Mouse (Mus musculus): ENCODE data around the gene Ankrd63.

The Ankrd63 gene

DNA sequence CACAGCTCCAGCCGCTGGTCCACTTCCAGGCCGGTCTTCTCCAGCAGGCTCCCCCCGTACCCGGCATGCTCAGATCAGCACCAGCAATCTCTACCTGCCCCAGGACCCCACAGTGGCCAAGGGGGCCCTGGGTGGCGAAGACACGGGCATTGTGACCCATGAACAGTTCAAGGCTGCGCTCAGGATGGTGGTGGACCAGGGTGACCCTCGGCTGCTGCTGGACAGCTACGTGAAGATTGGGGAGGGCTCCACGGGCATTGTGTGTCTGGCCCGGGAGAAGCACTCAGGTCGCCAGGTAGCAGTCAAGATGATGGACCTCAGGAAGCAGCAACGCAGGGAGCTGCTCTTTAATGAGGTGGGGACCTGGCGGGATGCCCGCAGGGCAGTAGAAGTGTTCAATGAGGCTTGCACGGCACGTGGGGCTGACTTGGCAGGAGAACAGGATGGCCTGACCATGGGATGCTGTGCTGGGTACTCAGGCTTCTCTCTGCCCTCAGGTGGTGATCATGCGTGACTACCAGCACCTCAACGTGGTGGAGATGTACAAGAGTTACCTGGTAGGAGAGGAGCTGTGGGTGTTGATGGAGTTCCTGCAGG is 10.3 kb downstream of the Ankrd63 start:
- in situ Hi-C loops (cut with MboI, MseI) = loop anchor here in 1 of 2 experiments (5.0 kb wide), 1 partner anchor 56 kb away; no protein-coding TSS in a partner anchor

DNA sequence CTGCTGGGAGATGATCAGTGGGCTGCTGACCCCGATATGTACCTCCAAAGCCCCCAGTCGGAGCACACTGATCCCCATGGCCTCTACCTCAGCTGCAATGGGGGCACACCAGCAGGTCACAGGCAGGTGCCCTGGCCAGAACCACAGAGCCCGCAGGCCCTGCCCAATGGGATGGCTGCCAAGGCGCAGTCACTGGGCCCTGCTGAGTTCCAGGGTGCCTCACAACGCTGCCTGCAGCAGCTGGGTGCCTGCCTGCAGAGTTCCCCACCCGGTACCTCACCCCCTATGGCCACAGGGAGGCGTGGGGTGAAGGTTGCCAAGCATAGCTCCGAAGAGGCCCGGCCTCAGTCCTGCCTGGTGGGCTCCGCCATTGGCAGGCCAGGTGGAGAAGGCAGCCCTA is 13.9 kb downstream of the Ankrd63 start:
- in situ Hi-C loops (cut with MboI, MseI) = loop anchor here (5.0 to 10.0 kb wide), 2 partner anchors 53 to 1605 kb away; no protein-coding TSS in a partner anchor

DNA sequence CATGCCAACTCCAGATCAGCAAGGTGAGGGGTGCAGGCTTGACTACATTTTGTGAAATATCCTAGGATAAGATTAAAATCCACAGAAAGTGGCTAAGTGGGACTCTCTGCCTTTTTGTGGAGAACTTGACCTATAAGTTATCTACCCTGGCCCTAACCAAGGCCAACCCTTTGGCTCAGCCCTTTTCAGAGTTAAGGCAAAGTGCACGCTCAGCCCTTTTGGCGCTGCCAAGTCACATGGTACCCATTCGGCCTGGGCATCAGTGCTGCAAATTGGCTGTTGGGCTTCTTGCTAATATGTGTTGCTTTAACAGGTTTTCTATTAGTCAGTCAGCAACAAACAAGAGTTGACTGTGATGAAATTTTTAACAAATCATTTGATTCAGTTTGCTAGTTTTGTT is 16.0 kb downstream of the Ankrd63 start:
- in situ Hi-C loops (cut with MboI, MseI) = loop anchor here (5.0 to 10.0 kb wide), 2 partner anchors 50 to 1607 kb away; no protein-coding TSS in a partner anchor

GRCm38 (mm10) chr2:118686693-118687092 is 17.1 kb downstream of the Ankrd63 start:
- in situ Hi-C loops (cut with MboI, MseI) = loop anchor here (5.0 to 10.0 kb wide), 2 partner anchors 49 to 1608 kb away; no protein-coding TSS in a partner anchor

- in situ Hi-C loops (cut with MboI, MseI) = loop anchor here (5.0 to 10.0 kb wide), 2 partner anchors 48 to 1610 kb away; no protein-coding TSS in a partner anchor
These were observed 18.7 kb downstream of the Ankrd63 start for GRCm38 (mm10) chr2:118685088-118685487.

GRCm38 (mm10) chr2:118682544-118683260 is 21.1 kb downstream of the Ankrd63 start:
- in situ Hi-C loops (cut with MboI, MseI) = loop anchor here in 1 of 2 experiments (10.0 kb wide), 1 partner anchor 1612 kb away; no protein-coding TSS in a partner anchor

- in situ Hi-C loops (cut with MboI, MseI) = loop anchor here in 1 of 2 experiments (10.0 kb wide), 1 partner anchor 1614 kb away; no protein-coding TSS in a partner anchor
These were observed 22.8 kb downstream of the Ankrd63 start for GRCm38 (mm10) chr2:118680926-118681325.

DNA sequence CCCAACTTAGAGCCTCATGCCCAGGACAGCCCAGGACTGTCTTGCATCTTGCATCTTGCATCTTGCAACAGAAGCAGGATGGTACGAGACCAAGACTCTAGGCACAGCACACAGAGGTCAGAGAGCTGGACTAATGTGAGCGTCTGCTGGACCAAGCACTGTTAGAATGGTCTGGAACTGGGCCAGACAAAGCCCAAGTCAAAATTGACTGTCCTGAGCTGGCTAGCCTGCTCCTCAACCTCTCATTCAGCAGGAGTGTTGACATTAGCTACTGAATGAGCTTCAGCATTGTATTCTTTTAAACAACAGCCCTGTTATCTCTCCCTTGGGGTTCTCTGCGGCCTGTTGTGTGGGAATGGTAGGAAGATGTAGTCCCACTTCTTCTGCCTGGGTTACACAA is 24.2 kb downstream of the Ankrd63 start:
- in situ Hi-C loops (cut with MboI, MseI) = no loop called here

- in situ Hi-C loops (cut with MboI, MseI) = no loop called here
These were observed 25.9 kb downstream of the Ankrd63 start for GRCm38 (mm10) chr2:118677817-118678216.

DNA sequence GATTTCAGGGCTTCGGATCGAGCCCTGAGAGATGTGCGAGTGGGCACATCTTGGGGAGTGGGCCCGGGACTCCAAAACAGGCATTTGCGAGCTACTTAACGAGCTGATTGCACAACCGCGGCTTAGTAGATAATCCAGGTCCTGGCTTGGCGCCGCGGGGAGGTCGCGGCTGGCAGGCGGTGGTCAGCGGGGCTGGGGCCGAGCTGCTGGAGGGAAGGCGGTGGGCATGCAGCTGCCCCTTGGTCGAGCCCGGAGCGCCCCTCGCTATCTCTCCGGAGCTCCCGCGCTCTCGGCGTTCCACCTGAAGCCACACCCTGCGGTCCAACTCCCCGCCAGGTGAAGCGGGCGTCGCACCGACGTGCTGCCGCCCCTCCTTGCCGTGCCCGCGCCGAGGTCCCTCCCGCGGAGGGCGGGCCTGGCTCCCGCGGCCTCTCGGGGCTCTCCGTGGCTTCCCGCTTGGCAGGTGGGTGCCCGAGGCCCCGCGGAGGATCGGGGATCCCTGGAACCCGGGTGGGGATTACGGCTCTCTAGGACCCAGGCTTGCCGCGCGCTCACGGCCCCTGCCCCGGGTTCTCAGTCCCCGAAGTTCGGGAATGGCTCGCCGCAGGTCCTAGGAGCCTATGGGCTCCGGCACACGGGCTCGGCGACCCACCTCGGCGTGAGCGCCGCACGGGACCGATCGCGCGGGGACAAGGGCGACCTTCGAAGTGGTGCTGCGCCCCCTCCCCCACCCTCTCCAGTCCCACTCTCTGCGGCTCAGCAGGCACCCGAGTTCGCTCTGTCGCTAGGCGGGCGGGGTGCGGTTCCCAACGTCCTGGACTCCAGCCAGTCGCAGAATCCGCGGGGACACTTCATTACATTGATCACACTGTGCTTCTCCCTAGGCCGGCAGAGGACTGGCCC is 26.7 kb downstream of the Ankrd63 start:
- in situ Hi-C loops (cut with MboI, MseI) = no loop called here

GRCm38 (mm10) chr2:118674500-118674899 is 29.3 kb downstream of the Ankrd63 start:
- in situ Hi-C loops (cut with MboI, MseI) = no loop called here

GRCm38 (mm10) chr2:118673686-118674465 is 29.9 kb downstream of the Ankrd63 start:
- in situ Hi-C loops (cut with MboI, MseI) = no loop called here

DNA sequence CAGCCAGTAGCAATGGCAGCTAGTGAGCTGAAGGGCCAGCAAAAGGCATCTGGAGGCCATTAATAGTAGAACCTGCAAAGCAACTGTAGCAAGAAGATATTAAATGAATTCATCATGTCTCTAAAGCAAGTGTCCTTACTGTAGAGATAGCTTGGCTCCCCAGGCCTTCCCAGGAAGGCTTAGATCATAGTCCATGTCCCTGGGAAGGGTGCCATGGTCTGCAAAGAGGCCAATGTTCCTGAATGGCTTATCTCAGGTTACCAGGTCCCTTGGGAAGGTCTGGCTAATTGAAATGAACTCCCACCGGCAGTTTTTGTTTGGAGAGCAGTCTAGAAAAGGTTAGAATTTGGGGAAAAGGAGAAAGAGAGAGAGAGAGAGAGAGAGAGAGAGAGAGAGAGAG is 32.0 kb downstream of the Ankrd63 start:
- in situ Hi-C loops (cut with MboI, MseI) = no loop called here

GRCm38 (mm10) chr2:118669785-118670184 is 34.0 kb downstream of the Ankrd63 start:
- in situ Hi-C loops (cut with MboI, MseI) = no loop called here

- in situ Hi-C loops (cut with MboI, MseI) = no loop called here
These were observed 34.5 kb downstream of the Ankrd63 start for GRCm38 (mm10) chr2:118669245-118669644.

DNA sequence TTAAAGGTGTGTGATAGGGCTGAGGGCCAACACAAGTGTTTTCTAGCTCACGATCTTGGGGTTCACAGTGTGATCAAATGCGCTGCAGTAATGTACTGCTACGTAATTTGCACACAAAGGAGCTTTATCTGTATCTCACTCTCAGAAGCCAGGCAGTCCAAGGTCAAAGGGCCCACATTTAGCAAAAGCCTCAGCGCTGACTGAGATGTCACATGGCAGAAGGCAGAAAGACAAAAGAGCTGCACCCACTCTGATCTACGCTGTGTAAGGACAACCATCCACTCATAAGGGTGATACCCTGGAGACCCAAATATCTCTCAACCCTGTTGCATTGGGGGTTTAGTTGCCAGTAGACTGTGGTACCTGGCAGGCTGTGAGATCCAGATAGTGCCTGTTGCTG is 36.6 kb downstream of the Ankrd63 start:
- in situ Hi-C loops (cut with MboI, MseI) = no loop called here

- in situ Hi-C loops (cut with MboI, MseI) = no loop called here
These were observed 38.1 kb downstream of the Ankrd63 start for GRCm38 (mm10) chr2:118665616-118666015.

- in situ Hi-C loops (cut with MboI, MseI) = no loop called here
These were observed 38.7 kb downstream of the Ankrd63 start for GRCm38 (mm10) chr2:118664975-118665516.

GRCm38 (mm10) chr2:118663804-118664766 is 39.7 kb downstream of the Ankrd63 start:
- in situ Hi-C loops (cut with MboI, MseI) = no loop called here

Measured in T-helper 17 cell (primary cell).